ENCODE assay signal across 16 mouse cellular contexts in the genomic region with DNA sequence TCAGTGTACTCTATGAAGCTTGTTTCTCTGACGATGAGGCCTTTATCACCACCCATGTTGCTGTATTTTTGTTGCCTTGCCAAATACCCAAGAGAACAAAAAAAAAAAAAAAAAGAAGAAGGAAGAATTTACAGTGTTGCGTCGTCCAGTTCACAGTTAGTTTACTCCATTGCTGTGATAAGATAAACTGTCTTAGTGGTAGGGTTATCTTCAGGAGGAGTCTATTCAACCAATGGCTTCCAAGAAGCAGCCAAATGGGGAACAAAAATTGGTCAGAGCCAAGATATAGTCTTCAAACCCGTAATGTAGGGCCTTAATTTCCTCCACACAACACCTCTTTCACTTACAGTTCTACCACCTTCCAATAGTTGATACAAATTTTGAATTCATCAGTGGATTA.
"Had no signal": no experiment of that assay in that cellular context is flagged by ENCODE, and none has a peak within 500 bp of the region (broad histone marks: within the 10 kb centered on the region; RNA-seq: fewer than 3 reads in every experiment).

No protein-coding gene starts in this region.

- DNase-seq: retina, postnatal 1 day; right cerebral cortex, adult 18-20 months; right cerebral cortex, postnatal 14 days; right cerebral cortex, postnatal 25 days; right cerebral cortex, postnatal 4 days; spleen, adult 18-20 months; thymus, adult 18-20 months; thymus, adult 2 months; thymus, postnatal 14 days; thymus, postnatal 25 days; thymus, postnatal 36 days; thymus, postnatal 4 days had no signal

- H3K27me3 ChIP-seq: neural tube, embryonic 13.5 days; neural tube, embryonic 15.5 days; stomach, embryonic 15.5 days had no signal

- H3K27ac ChIP-seq: neural tube, embryonic 13.5 days; neural tube, embryonic 15.5 days; stomach, embryonic 15.5 days; stomach, postnatal 0 days had no signal

- H3K9me3 ChIP-seq: neural tube, embryonic 13.5 days; neural tube, embryonic 15.5 days; stomach, embryonic 15.5 days had no signal

- H3K4me1 ChIP-seq: neural tube, embryonic 13.5 days; neural tube, embryonic 15.5 days; stomach, embryonic 15.5 days had no signal

- H3K36me3 ChIP-seq: neural tube, embryonic 13.5 days; neural tube, embryonic 15.5 days; stomach, embryonic 15.5 days had no signal

- H3K4me3 ChIP-seq: neural tube, embryonic 13.5 days; neural tube, embryonic 15.5 days; stomach, embryonic 15.5 days had no signal

- H3K9ac ChIP-seq: neural tube, embryonic 13.5 days; neural tube, embryonic 15.5 days; stomach, embryonic 15.5 days had no signal

- H3K4me2 ChIP-seq: neural tube, embryonic 13.5 days; neural tube, embryonic 15.5 days; stomach, embryonic 15.5 days had no signal
